Mouse (Mus musculus) liver, embryonic 15.5 days (tissue): ENCODE data around the gene Gm45808. TPM values are rescaled to one million over a fixed set of nuclear protein-coding genes. Genes with fewer than 3 reads are reported as not detected.

Source experiments
- ATAC-seq: fragments of 200-750 bp; cut with Nextera tagmentation; 2 replicates; pipeline ENCODE4 v1.8.0; 2017; ENCODE audit warnings: moderate number of reproducible peaks, mild to moderate bottlenecking, moderate library complexity; ENCODE audit not compliant: insufficient read depth
- H3K27ac ChIP-seq: fragments of 300-500 bp; sonication (generic); replicated peaks from 2 replicates; pipeline ENCODE4 v1.5.1; 2015; ENCODE audit warnings: mild to moderate bottlenecking, inconsistent platforms
- H3K27me3 ChIP-seq: fragments of 300-500 bp; sonication (generic); 2 replicates; pipeline ENCODE4 v1.6.1; 2015; ENCODE audit warnings: mild to moderate bottlenecking, inconsistent platforms
- H3K36me3 ChIP-seq: fragments of 300-500 bp; sonication (generic); replicated peaks from 2 replicates; pipeline ENCODE4 v1.6.1; 2015; ENCODE audit warnings: moderate library complexity, mild to moderate bottlenecking, inconsistent platforms
- H3K4me1 ChIP-seq: fragments of 300-500 bp; sonication (generic); replicated peaks from 2 replicates; pipeline ENCODE4 v1.6.1; 2015; ENCODE audit warnings: inconsistent platforms
- H3K4me2 ChIP-seq: fragments of 300-500 bp; sonication (generic); 2 replicates; pipeline ENCODE4 v1.6.1; 2015; ENCODE audit warnings: moderate library complexity, mild to moderate bottlenecking, inconsistent platforms
- H3K4me3 ChIP-seq: fragments of 300-500 bp; sonication (generic); replicated peaks from 2 replicates; pipeline ENCODE4 v1.5.1; 2015; ENCODE audit warnings: mild to moderate bottlenecking, inconsistent platforms
- H3K9ac ChIP-seq: fragments of 300-500 bp; sonication (generic); 2 replicates; pipeline ENCODE4 v1.6.1; 2015; ENCODE audit warnings: moderate library complexity, mild to moderate bottlenecking, inconsistent platforms
- H3K9me3 ChIP-seq: fragments of 300-500 bp; sonication (generic); replicated peaks from 2 replicates; pipeline ENCODE4 v1.6.1; 2016; ENCODE audit warnings: inconsistent platforms
- WGBS: fragments of 180-500 bp; shearing (Covaris S2); methylation state at CpG from one replicate; pipeline ENCODE4 v1.1.7; 2015; ENCODE audit warnings: mixed read lengths; ENCODE audit not compliant: insufficient replicate concordance; 5-methylcytosine and 5-hydroxymethylcytosine counted together
- polyA plus RNA-seq: library from polyadenylated mRNA; unstranded; fragments of >200 nt; fragmentation: Nextera tagmentation; extraction: Ambion mirVana; gene quantifications from 2 replicates; pipeline ENCODE4 v1.2.1, GENCODE M21; 2015

The Gm45808 gene
- polyA plus RNA-seq, 1 experiment from 2014 or later = not detected

GRCm38 (mm10) chr7:45508561-45508960 is 21.9 kb upstream of the Gm45808 start:
- peak; percentile 76 for ATAC-seq
- H3K36me3 ChIP-seq = peaks cover 44% of the 10 kb centered on the region

GRCm38 (mm10) chr7:45507583-45507982 is 21.0 kb upstream of the Gm45808 start:
- Histone ChIP-seq H3K4me2 (peak overlapping the region; percentile 93), H3K27ac (peak overlapping the region; percentile 94), H3K27me3 (no peaks in the 10 kb centered on the region), H3K9ac (peak overlapping the region; percentile 61), H3K4me1 (peaks cover 60% of the 10 kb centered on the region), H3K36me3 (peaks cover 52% of the 10 kb centered on the region), H3K4me3 (peak overlapping the region; percentile 94), H3K9me3 (no peaks in the 10 kb centered on the region)
- 75% methylated on average over 6 of the region's 6 CpGs for WGBS
- no peak for ATAC-seq

More at GRCm38 (mm10) chr7:45508561-45508960, 21.9 kb upstream of the Gm45808 start:
- peaks cover 53% of the 10 kb centered on the region for H3K4me1 ChIP-seq
- H3K4me3 ChIP-seq = peak overlapping the region; percentile 94
- no peaks in the 10 kb centered on the region for H3K9me3 ChIP-seq
- peak overlapping the region; percentile 93 for H3K4me2 ChIP-seq
- no peaks in the 10 kb centered on the region for H3K27me3 ChIP-seq
- H3K9ac ChIP-seq = peak overlapping the region; percentile 99
- 11% methylated on average over 6 of the region's 6 CpGs for WGBS
- H3K27ac ChIP-seq = peak overlapping the region; percentile 94

GRCm38 (mm10) chr7:45498427-45498826 is 11.8 kb upstream of the Gm45808 start:
- Histone ChIP-seq H3K9ac (no peak overlapping the region), H3K4me2 (no peak overlapping the region), H3K27ac (no peak overlapping the region), H3K9me3 (no peaks in the 10 kb centered on the region), H3K4me1 (peaks cover 10% of the 10 kb centered on the region), H3K36me3 (peaks cover 97% of the 10 kb centered on the region), H3K27me3 (no peaks in the 10 kb centered on the region), H3K4me3 (no peak overlapping the region)
- no peak for ATAC-seq
- WGBS = 91% methylated on average over 6 of the region's 6 CpGs

- peaks cover 34% of the 10 kb centered on the region for H3K4me1 ChIP-seq
- 82% methylated on average over 9 of the region's 9 CpGs for WGBS
- no peak for ATAC-seq
- H3K27ac ChIP-seq = no peak overlapping the region
- no peaks in the 10 kb centered on the region for H3K9me3 ChIP-seq
- H3K27me3 ChIP-seq = no peaks in the 10 kb centered on the region
- H3K4me2 ChIP-seq = no peak overlapping the region
- H3K36me3 ChIP-seq = peaks cover 76% of the 10 kb centered on the region
- no peak overlapping the region for H3K4me3 ChIP-seq
- no peak overlapping the region for H3K9ac ChIP-seq
Measured at GRCm38 (mm10) chr7:45494548-45494947, 7.9 kb upstream of the Gm45808 start.

GRCm38 (mm10) chr7:45492951-45493350 is 6.3 kb upstream of the Gm45808 start:
- H3K4me3 ChIP-seq = no peak overlapping the region
- no peaks in the 10 kb centered on the region for H3K27me3 ChIP-seq
- H3K27ac ChIP-seq = no peak overlapping the region
- ATAC-seq = no peak
- peaks cover 50% of the 10 kb centered on the region for H3K4me1 ChIP-seq
- H3K9ac ChIP-seq = no peak overlapping the region
- peaks cover 60% of the 10 kb centered on the region for H3K36me3 ChIP-seq
- no peak overlapping the region for H3K4me2 ChIP-seq
- WGBS = 92% methylated on average over 5 of the region's 5 CpGs
- no peaks in the 10 kb centered on the region for H3K9me3 ChIP-seq

- Histone ChIP-seq H3K9ac (no peak overlapping the region), H3K4me1 (peaks cover 56% of the 10 kb centered on the region)
- no peak for ATAC-seq
Measured at GRCm38 (mm10) chr7:45492225-45492844, 5.7 kb upstream of the Gm45808 start.

GRCm38 (mm10) chr7:45491264-45491663 is 4.7 kb upstream of the Gm45808 start:
- Histone ChIP-seq H3K9me3 (no peaks in the 10 kb centered on the region), H3K9ac (peak overlapping the region; percentile 21; the same call in 1 of the 2 replicates), H3K27me3 (no peaks in the 10 kb centered on the region), H3K4me3 (no peak overlapping the region), H3K4me1 (peaks cover 66% of the 10 kb centered on the region), H3K27ac (peak overlapping the region; percentile 76), H3K4me2 (peak overlapping the region; percentile 46), H3K36me3 (peaks cover 43% of the 10 kb centered on the region)
- WGBS = 11% methylated on average over 3 of the region's 3 CpGs
- peak; percentile 51; the same call in 1 of the 2 replicates for ATAC-seq

More at GRCm38 (mm10) chr7:45492225-45492844, 5.7 kb upstream of the Gm45808 start:
- Histone ChIP-seq H3K36me3 (peaks cover 54% of the 10 kb centered on the region), H3K27me3 (no peaks in the 10 kb centered on the region), H3K4me2 (no peak overlapping the region), H3K4me3 (no peak overlapping the region), H3K27ac (no peak overlapping the region), H3K9me3 (no peaks in the 10 kb centered on the region)
- WGBS = 88% methylated on average over 8 of the region's 8 CpGs

- no peak overlapping the region for H3K4me3 ChIP-seq
- no peak for ATAC-seq
- peak overlapping the region; percentile 46 for H3K4me2 ChIP-seq
- no peaks in the 10 kb centered on the region for H3K27me3 ChIP-seq
- peaks cover 39% of the 10 kb centered on the region for H3K36me3 ChIP-seq
- H3K9me3 ChIP-seq = no peaks in the 10 kb centered on the region
- 56% methylated on average over 9 of the region's 9 CpGs for WGBS
- H3K9ac ChIP-seq = 0 out of 2 replicates have a peak overlapping the region, but pooled peaks have one; percentile 8
- peaks cover 70% of the 10 kb centered on the region for H3K4me1 ChIP-seq
- peak overlapping the region; percentile 76 for H3K27ac ChIP-seq
Measured at GRCm38 (mm10) chr7:45490822-45491221, 4.2 kb upstream of the Gm45808 start.

GRCm38 (mm10) chr7:45489578-45489977 is 3.0 kb upstream of the Gm45808 start:
- no peak overlapping the region for H3K9ac ChIP-seq
- 27% methylated on average over 7 of the region's 7 CpGs for WGBS
- H3K9me3 ChIP-seq = no peaks in the 10 kb centered on the region
- peaks cover 26% of the 10 kb centered on the region for H3K36me3 ChIP-seq
- H3K4me1 ChIP-seq = peaks cover 70% of the 10 kb centered on the region
- H3K4me2 ChIP-seq = peak overlapping the region; percentile 76
- H3K4me3 ChIP-seq = no peak overlapping the region
- no peak overlapping the region for H3K27ac ChIP-seq
- ATAC-seq = peak; percentile 44
- no peaks in the 10 kb centered on the region for H3K27me3 ChIP-seq

- ATAC-seq = peak; percentile 59
- H3K9me3 ChIP-seq = no peaks in the 10 kb centered on the region
- H3K4me2 ChIP-seq = peak within 1 kb of the TSS; percentile 76
- H3K9ac ChIP-seq = peak within 1 kb of the TSS; percentile 56; the same call in 1 of the 2 replicates
- H3K27ac ChIP-seq = peak within 1 kb of the TSS; percentile 34
- peaks cover 16% of the 10 kb centered on the region for H3K36me3 ChIP-seq
- 5% methylated on average over 38 of the region's 38 CpGs for WGBS
- peaks cover 67% of the 10 kb centered on the region for H3K4me1 ChIP-seq
- H3K27me3 ChIP-seq = no peaks in the 10 kb centered on the region
- peak within 1 kb of the TSS; percentile 62 for H3K4me3 ChIP-seq
Measured at GRCm38 (mm10) chr7:45488293-45489204, 1.9 kb upstream of the Gm45808 start, which contains the start of gene Dhdh. TSS of gene Dhdh (minus strand) at chr7:45488805.

GRCm38 (mm10) chr7:45487861-45488292 is 1.3 kb upstream of the Gm45808 start:
- peak overlapping the region; percentile 56; the same call in 1 of the 2 replicates for H3K9ac ChIP-seq
- no peaks in the 10 kb centered on the region for H3K27me3 ChIP-seq
- H3K4me1 ChIP-seq = peaks cover 71% of the 10 kb centered on the region
- no peaks in the 10 kb centered on the region for H3K9me3 ChIP-seq
- H3K4me3 ChIP-seq = peak overlapping the region; percentile 62
- 0 out of 2 replicates have a peak, but pooled peaks have one; percentile 1 for ATAC-seq
- no peak overlapping the region for H3K27ac ChIP-seq
- H3K4me2 ChIP-seq = peak overlapping the region; percentile 76
- H3K36me3 ChIP-seq = peaks cover 9% of the 10 kb centered on the region
- 62% methylated on average over 11 of the region's 11 CpGs for WGBS
